In genomic region chr3:36571827-36572378, GRCm38 (mm10) we compare ENCODE assay signal across 8 mouse cellular contexts. TPM values are rescaled to one million over a fixed set of nuclear protein-coding genes. Genes with fewer than 3 reads are reported as not detected.
DNase-seq lines count a peak whose midpoint lies in the region; ATAC-seq and TF ChIP-seq lines count a peak whose summit lies in the region.

TSS of gene Ccna2 (minus strand) at chr3:36572150.

- peak; percentile 99 for DNase-seq in MN1 (ENCODE audit: low spot score)
- peak; percentile 98 for DNase-seq in cerebellum, adult 9-10 months
- peak; percentile 99 for DNase-seq in hindbrain, embryonic 10.5 days (ENCODE audit: low spot score)
- DNase-seq in layer of hippocampus, adult 9-11 months: peak; percentile 98
- peak; percentile 99 for DNase-seq in lung, postnatal 0 days (ENCODE audit: low spot score)
- peak; percentile 97 for DNase-seq in ovary, postnatal 14 days (ENCODE audit: low spot score)
- DNase-seq in thymus, postnatal 14 days: peak; percentile 98

- peak; percentile 83 for TF ChIP-seq CTCF in lung, postnatal 0 days (IDR thresholded peaks at IDR 0.05)

- WGBS in hindbrain, embryonic 10.5 days: under 1% methylated on average over 60 of the region's 60 CpGs
- under 1% methylated on average over 56 of the region's 60 CpGs for WGBS in lung, postnatal 0 days

- H3K9ac ChIP-seq in lung, postnatal 0 days (replicated peaks; ENCODE audit: low read depth): peak within 1 kb of the TSS; percentile 38; the same call in 1 of the 2 replicates

- peak within 1 kb of the TSS; percentile 97 for H3K27ac ChIP-seq in hindbrain, embryonic 10.5 days
- peak within 1 kb of the TSS; percentile 82 for H3K27ac ChIP-seq in lung, postnatal 0 days (ENCODE audit: low read length)

- H3K4me3 ChIP-seq in hindbrain, embryonic 10.5 days: peak within 1 kb of the TSS; percentile 97
- H3K4me3 ChIP-seq in lung, postnatal 0 days (ENCODE audit: low read depth, low read length): peak within 1 kb of the TSS; percentile 69

- peaks cover 24% of the 10 kb centered on the region for H3K4me1 ChIP-seq in hindbrain, embryonic 10.5 days (replicated peaks)
- peaks cover 8% of the 10 kb centered on the region; the same call in 1 of the 2 replicates for H3K4me1 ChIP-seq in lung, postnatal 0 days (ENCODE audit: insufficient read depth, low read depth, low read length)

- ATAC-seq in frontal cortex, adult (ENCODE audit: low TSS enrichment): peak; percentile 98
- peak; percentile 100 for ATAC-seq in lung, postnatal 0 days

- peaks cover 38% of the 10 kb centered on the region for H3K36me3 ChIP-seq in hindbrain, embryonic 10.5 days
- no peaks in the 10 kb centered on the region for H3K36me3 ChIP-seq in lung, postnatal 0 days (ENCODE audit: insufficient read depth, low read length)

- peak within 1 kb of the TSS; percentile 91 for H3K4me2 ChIP-seq in lung, postnatal 0 days (replicated peaks; ENCODE audit: low read depth, low read length)

- no peaks in the 10 kb centered on the region for H3K9me3 ChIP-seq in hindbrain, embryonic 10.5 days
- no peaks in the 10 kb centered on the region for H3K9me3 ChIP-seq in lung, postnatal 0 days (ENCODE audit: low read length)

- no peaks in the 10 kb centered on the region for H3K27me3 ChIP-seq in hindbrain, embryonic 10.5 days (ENCODE audit: insufficient read depth, poor library complexity, severe bottlenecking)
- H3K27me3 ChIP-seq in lung, postnatal 0 days (replicated peaks; ENCODE audit: insufficient read depth, low read length): no peaks in the 10 kb centered on the region

- TF ChIP-seq EP300 in lung, postnatal 0 days (IDR thresholded peaks at IDR 0.05): no peak

RNA-seq across cellular contexts. Expression of gene Ccna2, which starts in this region (rescaled TPM):
- 217 and 241 TPM in 2 replicates for polyA plus RNA-seq in hindbrain, embryonic 10.5 days (2016; fragmentation: Nextera tagmentation; extraction: Ambion mirVana)
- 7.3 and 9.8 TPM in 2 replicates for polyA plus RNA-seq in lung, postnatal 0 days (2015; fragmentation: Nextera tagmentation; extraction: Ambion mirVana)

Comparison
In these comparisons a context has a peak if more than half of its experiments do, and no peak if none do; other contexts are left out.
1. Peak in every context shown above with its lines: DNase-seq, ATAC-seq, H3K4me3 ChIP-seq and H3K27ac ChIP-seq.
2. RNA of gene Ccna2 (polyA plus RNA-seq): 217 to 241 TPM in hindbrain, embryonic 10.5 days; 7.3 to 9.8 TPM in lung, postnatal 0 days; every median in the first group is over 10 times any median in the second.